Mouse (Mus musculus) intestine, embryonic 14.5 days (tissue): ENCODE measurements around the gene Asb10. TPM values are rescaled to one million over a fixed set of nuclear protein-coding genes. Genes with fewer than 3 reads are reported as not detected.

Experiments
- ATAC-seq: fragments of 200-750 bp; cut with Nextera tagmentation; replicated peaks from 2 replicates; pipeline ENCODE4 v1.8.0; 2017; ENCODE audit warnings: low read depth, moderate number of reproducible peaks, moderate TSS enrichment, moderate library complexity; ENCODE audit not compliant: low FRiP score, low TSS enrichment
- DNase-seq: peaks from one replicate; pipeline ENCODE4 v3.0.0-alpha.2; 2018; ENCODE audit warnings: low spot score
- H3K27ac ChIP-seq: fragments of 300-500 bp; sonication (generic); 2 replicates; pipeline ENCODE4 v1.5.1; 2014; ENCODE audit warnings: low read depth, mild to moderate bottlenecking, control low read depth
- H3K27me3 ChIP-seq: fragments of 300-500 bp; sonication (generic); replicated peaks from 2 replicates; pipeline ENCODE4 v1.6.1; 2014; ENCODE audit warnings: low read length, control low read depth; ENCODE audit not compliant: control insufficient read depth, insufficient read depth
- H3K36me3 ChIP-seq: fragments of 300-500 bp; sonication (generic); 2 replicates; pipeline ENCODE4 v1.6.1; 2014; ENCODE audit warnings: low read length, control low read depth; ENCODE audit not compliant: control insufficient read depth, insufficient read depth
- H3K4me1 ChIP-seq: fragments of 300-500 bp; sonication (generic); replicated peaks from 2 replicates; pipeline ENCODE4 v1.6.1; 2014; ENCODE audit warnings: low read length, control low read depth, mixed read lengths; ENCODE audit not compliant: control insufficient read depth, insufficient read depth
- H3K4me2 ChIP-seq: fragments of 300-500 bp; sonication (generic); 2 replicates; pipeline ENCODE4 v1.6.1; 2014; ENCODE audit warnings: low read length
- H3K4me3 ChIP-seq: fragments of 300-500 bp; sonication (generic); 2 replicates; pipeline ENCODE4 v1.5.1; 2014; ENCODE audit warnings: low read depth, low read length, control low read depth, mixed read lengths
- H3K9ac ChIP-seq: fragments of 300-500 bp; sonication (generic); 2 replicates; pipeline ENCODE4 v1.6.1; 2014; ENCODE audit warnings: mild to moderate bottlenecking, low read length
- H3K9me3 ChIP-seq: fragments of 300-500 bp; sonication (generic); 2 replicates; pipeline ENCODE4 v1.6.1; 2016; ENCODE audit warnings: low read length, control low read depth; ENCODE audit not compliant: control insufficient read depth
- WGBS: fragments of 180-500 bp; shearing (Covaris S2); extraction: QIAGEN DNeasy Blood & Tissue Kit; methylation state at CpG from one replicate; pipeline ENCODE4 v1.1.7; 2014; 5-methylcytosine and 5-hydroxymethylcytosine counted together
- polyA plus RNA-seq: library from polyadenylated mRNA; unstranded; fragments of >200 nt; fragmentation: Nextera tagmentation; extraction: Ambion mirVana; gene quantifications from 2 replicates; pipeline ENCODE4 v1.2.1, GENCODE M21; 2014

Gene Asb10
- polyA plus RNA-seq, 1 experiment from 2014 or later = 0.28 TPM

DNA sequence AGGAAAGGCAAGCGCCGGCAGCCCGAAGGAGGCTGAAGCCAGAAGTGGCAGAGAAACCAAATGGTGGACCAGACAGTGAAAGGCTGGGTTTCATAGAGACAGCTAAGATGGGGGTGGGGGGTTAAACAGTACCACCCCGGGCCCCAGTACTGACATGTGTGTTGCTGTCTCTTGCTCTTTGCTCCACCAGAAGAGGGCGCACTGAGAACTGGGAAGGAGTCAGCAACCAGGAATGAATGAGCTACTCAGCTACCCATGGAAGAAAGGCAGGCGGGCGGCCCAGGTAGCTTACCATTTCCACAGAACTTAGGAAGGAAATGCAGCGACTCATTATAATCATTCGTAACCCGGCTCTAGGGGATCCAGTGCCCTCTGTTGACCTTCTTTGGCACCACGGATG, 30.1 kb downstream of the Asb10 start:
- Histone ChIP-seq H3K4me3 (no peak overlapping the region), H3K36me3 (no peaks in the 10 kb centered on the region), H3K27me3 (no peaks in the 10 kb centered on the region), H3K9ac (no peak overlapping the region), H3K9me3 (no peaks in the 10 kb centered on the region), H3K4me2 (no peak overlapping the region), H3K4me1 (no peaks in the 10 kb centered on the region), H3K27ac (no peak overlapping the region)
- ATAC-seq = no peak
- no peak for DNase-seq
- WGBS = 46% methylated on average over 11 of the region's 11 CpGs

DNA sequence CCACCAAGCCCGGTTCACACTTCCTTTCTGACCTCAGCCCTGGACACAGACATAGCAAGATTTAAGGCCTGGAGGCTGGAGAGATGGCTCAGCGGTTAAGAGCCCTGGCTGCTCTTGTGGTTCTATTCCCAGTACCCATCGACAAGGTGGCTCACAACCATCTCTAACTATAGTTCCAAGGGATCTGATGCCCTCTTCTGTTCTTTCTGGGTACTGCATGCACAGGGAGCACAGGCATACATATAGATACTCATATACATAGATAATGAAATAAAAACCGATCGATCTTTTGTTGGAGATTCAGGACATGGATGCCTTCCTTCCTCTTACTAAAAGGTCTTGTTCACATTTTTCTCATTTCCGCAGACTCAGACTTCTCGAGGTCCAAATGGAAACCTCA, 32.4 kb downstream of the Asb10 start:
- Histone ChIP-seq H3K4me2 (no peak overlapping the region), H3K9me3 (no peaks in the 10 kb centered on the region), H3K9ac (no peak overlapping the region), H3K36me3 (no peaks in the 10 kb centered on the region), H3K4me3 (no peak overlapping the region), H3K27me3 (peaks cover 15% of the 10 kb centered on the region), H3K4me1 (no peaks in the 10 kb centered on the region), H3K27ac (no peak overlapping the region)
- ATAC-seq (no peak), DNase-seq (no peak)
- 94% methylated on average over 7 of the region's 7 CpGs for WGBS

DNA sequence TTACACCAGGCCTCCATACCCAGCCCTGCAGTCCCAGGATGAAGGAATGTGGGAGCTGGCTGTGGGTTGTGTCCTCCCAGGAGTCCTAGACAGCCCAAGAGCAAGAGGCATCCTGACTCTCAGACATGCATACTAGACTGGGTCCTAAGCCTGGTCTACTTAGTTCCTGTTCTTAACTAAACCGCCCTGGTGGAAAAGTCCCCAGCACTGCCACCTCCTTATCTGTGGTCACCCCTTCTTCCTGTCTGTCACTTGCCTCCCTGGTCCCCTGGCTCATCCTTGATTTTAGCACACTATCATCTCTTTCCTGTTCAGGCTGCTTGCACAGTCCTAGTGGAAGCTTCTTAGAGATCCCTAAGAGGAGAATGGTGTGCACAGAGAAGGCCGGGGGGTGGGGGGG, 35.3 kb downstream of the Asb10 start:
- H3K9me3 ChIP-seq = no peaks in the 10 kb centered on the region

DNA sequence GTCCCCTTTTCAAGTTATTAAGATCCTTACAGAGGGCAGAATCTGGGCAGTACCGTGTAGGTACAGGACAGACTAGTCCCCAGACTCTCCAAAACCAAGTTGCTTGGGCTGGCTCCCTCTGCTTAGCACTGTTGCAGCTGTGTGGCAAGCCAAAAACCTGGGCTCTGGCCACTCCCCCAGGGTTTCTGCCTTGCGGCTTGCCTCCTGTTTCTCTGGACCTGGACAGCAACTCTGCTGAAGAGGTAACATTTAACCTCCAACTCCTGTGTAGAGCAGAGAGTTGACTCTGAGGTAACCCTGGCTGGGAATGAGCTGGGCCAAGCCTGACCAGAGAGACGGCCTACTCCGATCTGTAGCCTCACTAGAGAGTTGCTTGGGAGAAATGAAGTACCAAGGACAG, 38.0 kb downstream of the Asb10 start:
- Histone ChIP-seq H3K27ac (no peak overlapping the region), H3K4me2 (no peak overlapping the region), H3K4me1 (no peaks in the 10 kb centered on the region), H3K9me3 (no peaks in the 10 kb centered on the region), H3K27me3 (peaks cover 15% of the 10 kb centered on the region), H3K9ac (no peak overlapping the region), H3K4me3 (no peak overlapping the region), H3K36me3 (peaks cover 48% of the 10 kb centered on the region)
- no peak for ATAC-seq
- no peak for DNase-seq
- WGBS = 70% methylated on average over 4 of the region's 4 CpGs

More for the DNA sequence above, 35.3 kb downstream of the Asb10 start:
- Histone ChIP-seq H3K27ac (no peak overlapping the region), H3K9ac (no peak overlapping the region), H3K4me3 (no peak overlapping the region), H3K36me3 (peaks cover 23% of the 10 kb centered on the region), H3K4me1 (no peaks in the 10 kb centered on the region), H3K27me3 (peaks cover 15% of the 10 kb centered on the region), H3K4me2 (no peak overlapping the region)
- ATAC-seq = no peak
- WGBS = 63% methylated on average over 2 of the region's 2 CpGs
- DNase-seq = no peak

DNA sequence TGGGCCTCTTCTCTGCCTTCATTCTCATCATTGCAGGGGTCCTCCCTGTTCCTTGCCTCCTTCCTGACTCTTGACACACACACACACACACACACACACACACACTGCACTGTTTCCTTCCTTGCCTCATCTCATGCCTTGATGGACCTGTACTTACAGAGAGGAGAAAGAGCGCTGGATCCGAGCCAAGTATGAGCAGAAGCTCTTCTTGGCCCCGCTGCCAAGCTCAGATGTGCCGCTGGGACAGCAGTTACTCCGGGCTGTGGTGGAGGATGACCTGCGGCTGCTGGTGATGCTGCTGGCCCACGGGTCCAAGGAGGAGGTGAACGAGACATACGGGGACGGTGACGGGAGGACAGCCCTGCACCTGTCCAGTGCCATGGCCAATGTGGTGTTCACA, 39.9 kb downstream of the Asb10 start:
- H3K36me3 ChIP-seq = peaks cover 58% of the 10 kb centered on the region
- H3K4me2 ChIP-seq = no peak overlapping the region
- 86% methylated on average over 11 of the region's 11 CpGs for WGBS
- H3K27me3 ChIP-seq = peaks cover 15% of the 10 kb centered on the region
- no peak overlapping the region for H3K27ac ChIP-seq
- ATAC-seq (no peak), DNase-seq (no peak)
- H3K4me1 ChIP-seq = no peaks in the 10 kb centered on the region
- H3K9ac ChIP-seq = no peak overlapping the region
- no peaks in the 10 kb centered on the region for H3K9me3 ChIP-seq
- H3K4me3 ChIP-seq = no peak overlapping the region

DNA sequence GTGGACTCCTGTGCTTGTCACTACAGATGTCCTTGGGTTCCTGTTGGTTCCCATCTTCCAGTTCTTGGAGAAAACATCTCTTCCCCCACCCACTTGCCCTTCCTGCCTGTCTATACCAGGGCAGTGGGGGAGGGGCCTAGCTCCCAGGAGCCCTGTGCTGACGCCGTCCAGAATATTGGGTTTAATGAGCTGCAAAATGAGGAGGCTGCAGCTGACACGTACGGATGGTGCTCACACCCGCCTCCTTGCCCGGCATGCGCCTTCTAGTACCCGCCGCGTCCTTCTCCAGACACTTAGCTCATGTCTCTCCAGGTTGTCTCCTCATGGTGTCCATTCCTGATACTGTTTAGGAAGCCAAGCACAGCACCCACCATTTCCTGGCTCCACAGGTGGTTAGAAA, 41.7 kb downstream of the Asb10 start:
- H3K9me3 ChIP-seq = no peaks in the 10 kb centered on the region
- ATAC-seq (no peak), DNase-seq (no peak)
- H3K4me2 ChIP-seq = no peak overlapping the region
- peaks cover 3% of the 10 kb centered on the region for H3K27me3 ChIP-seq
- H3K4me1 ChIP-seq = no peaks in the 10 kb centered on the region
- no peak overlapping the region for H3K27ac ChIP-seq
- peaks cover 70% of the 10 kb centered on the region for H3K36me3 ChIP-seq
- WGBS = 88% methylated on average over 10 of the region's 10 CpGs
- no peak overlapping the region for H3K4me3 ChIP-seq
- no peak overlapping the region for H3K9ac ChIP-seq

DNA sequence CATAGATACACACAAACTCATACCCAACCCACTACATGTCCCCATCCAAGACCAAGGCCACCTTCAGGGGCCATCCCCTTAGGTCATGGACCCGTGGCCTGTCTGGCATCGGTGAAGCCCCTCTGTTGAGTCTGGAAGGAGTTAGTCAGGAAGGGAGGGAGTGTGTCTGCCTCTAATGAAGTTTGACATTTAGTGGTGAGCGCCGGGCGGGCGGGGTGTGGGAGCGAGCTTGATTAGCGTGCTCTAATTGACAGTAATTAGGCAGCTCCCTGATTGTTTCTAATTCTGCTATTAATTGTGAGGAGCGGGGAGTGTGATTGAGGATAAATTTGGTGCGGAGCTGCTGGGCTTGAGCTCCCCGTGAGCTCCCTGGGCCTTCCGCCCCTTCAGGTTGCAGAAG, 43.3 kb downstream of the Asb10 start:
- Histone ChIP-seq H3K4me2 (no peak overlapping the region), H3K36me3 (peaks cover 82% of the 10 kb centered on the region), H3K9me3 (no peaks in the 10 kb centered on the region), H3K4me1 (no peaks in the 10 kb centered on the region), H3K27ac (no peak overlapping the region), H3K4me3 (no peak overlapping the region), H3K27me3 (no peaks in the 10 kb centered on the region), H3K9ac (no peak overlapping the region)
- 74% methylated on average over 12 of the region's 12 CpGs for WGBS
- no peak for ATAC-seq
- no peak for DNase-seq

DNA sequence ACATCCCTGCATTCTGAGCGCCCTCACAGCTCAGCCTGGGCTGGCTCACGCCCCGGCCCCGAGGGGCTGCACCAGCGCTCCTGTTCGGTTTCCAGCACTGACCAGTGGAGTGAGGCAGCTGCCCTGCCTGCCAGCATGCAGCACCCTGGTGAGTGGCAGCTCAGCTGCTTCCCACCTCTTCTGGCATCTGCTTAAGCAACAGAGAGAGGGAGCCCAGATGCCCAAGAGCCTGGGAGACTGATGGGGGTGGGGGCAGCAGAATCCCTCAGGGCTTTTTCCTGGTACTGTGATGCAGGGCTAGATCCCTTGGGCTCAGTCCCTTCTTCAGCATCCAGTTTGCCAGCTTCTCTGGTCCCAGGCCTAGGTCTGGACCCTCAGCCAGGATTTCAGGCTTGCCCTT, 44.0 kb downstream of the Asb10 start:
- H3K4me2 ChIP-seq = no peak overlapping the region
- H3K27me3 ChIP-seq = no peaks in the 10 kb centered on the region
- DNase-seq (no peak), ATAC-seq (no peak)
- no peak overlapping the region for H3K9ac ChIP-seq
- H3K27ac ChIP-seq = no peak overlapping the region
- WGBS = 76% methylated on average over 6 of the region's 6 CpGs
- H3K36me3 ChIP-seq = peaks cover 81% of the 10 kb centered on the region
- H3K4me1 ChIP-seq = no peaks in the 10 kb centered on the region
- no peaks in the 10 kb centered on the region for H3K9me3 ChIP-seq
- H3K4me3 ChIP-seq = no peak overlapping the region

DNA sequence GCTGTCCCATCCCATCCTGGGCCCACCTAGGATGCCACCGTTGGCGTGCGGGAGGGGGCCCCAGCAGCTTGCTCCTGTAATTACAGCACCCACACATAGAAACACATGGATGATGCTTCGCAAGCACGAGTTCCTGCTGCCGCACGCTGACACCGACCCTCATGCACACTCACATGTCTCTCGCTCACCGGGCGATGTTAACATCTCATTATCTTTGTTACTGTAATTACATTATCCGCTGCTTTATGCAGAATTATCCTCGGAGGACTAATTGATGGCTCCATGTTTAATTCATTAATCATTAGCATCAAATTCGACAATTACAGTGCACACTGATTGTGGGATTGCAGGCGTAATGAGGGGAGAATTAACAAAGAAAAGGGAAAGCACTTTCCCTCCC, 45.8 kb downstream of the Asb10 start:
- no peak overlapping the region for H3K27ac ChIP-seq
- 89% methylated on average over 15 of the region's 15 CpGs for WGBS
- H3K36me3 ChIP-seq = peaks cover 81% of the 10 kb centered on the region
- no peak overlapping the region for H3K4me3 ChIP-seq
- no peak for DNase-seq
- ATAC-seq = no peak
- no peaks in the 10 kb centered on the region for H3K4me1 ChIP-seq
- H3K27me3 ChIP-seq = no peaks in the 10 kb centered on the region
- H3K9ac ChIP-seq = no peak overlapping the region
- no peaks in the 10 kb centered on the region for H3K9me3 ChIP-seq
- H3K4me2 ChIP-seq = no peak overlapping the region
